Mouse (Mus musculus) thymus, postnatal 4 days (tissue): ENCODE measurements around the gene Utrn.
A peak's percentile ranks its signal among the peaks of the same experiment; 100 is the strongest.
"Not testable (repeated sequence)": the region's sequence is repeated elsewhere in the genome, so short reads cannot be mapped to it uniquely, and the experiment has no call there.

ENCODE experiments used
- DNase-seq: peaks from one replicate; pipeline ENCODE4 v3.0.0; 2021

Gene Utrn

GRCm38 (mm10) chr10:12658023-12658744, 211.0 kb downstream of the Utrn start:
- peak; percentile 9 for DNase-seq

- no peak for DNase-seq
These were observed 216.2 kb downstream of the Utrn start for GRCm38 (mm10) chr10:12652988-12653387.

GRCm38 (mm10) chr10:12646119-12646518, 223.0 kb downstream of the Utrn start:
- DNase-seq = no peak

DNA sequence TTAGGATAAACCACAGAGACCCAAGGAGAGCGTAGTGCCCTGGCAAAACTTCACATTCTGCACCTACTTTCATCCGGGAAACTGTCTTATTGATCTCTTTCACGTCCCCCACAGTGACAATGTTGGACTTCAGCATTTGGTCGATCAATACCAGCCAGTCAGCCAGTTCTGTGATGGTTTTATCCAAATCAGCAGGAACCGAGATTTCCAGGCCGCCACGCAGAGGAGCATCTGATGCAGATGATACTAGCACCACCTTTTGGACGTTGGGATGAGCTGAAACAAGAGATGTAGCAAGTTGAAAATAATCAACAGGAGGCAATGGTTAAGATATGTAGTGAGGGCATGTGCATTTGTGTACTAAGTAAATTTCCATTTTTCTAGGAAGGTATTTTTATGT, 225.8 kb downstream of the Utrn start:
- DNase-seq = no peak

GRCm38 (mm10) chr10:12639638-12640037, 229.5 kb downstream of the Utrn start:
- no peak for DNase-seq

DNA sequence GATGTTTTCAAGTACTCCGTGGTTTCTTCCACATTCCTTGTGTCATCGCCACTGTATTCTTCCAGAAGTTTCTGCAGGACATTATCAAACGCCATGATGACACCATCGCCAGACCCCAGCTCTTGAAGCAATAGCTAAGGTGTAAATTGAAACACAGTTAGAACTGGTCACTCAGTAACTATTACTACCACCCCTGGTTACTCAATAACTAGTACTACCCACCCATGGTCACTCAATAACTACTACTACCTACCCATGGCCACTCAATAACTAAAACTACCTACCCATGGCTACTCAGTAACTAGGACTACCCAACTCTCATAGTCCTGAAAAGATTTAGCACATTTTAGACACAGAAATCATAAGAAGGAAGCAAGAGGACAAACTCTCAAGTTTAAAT, 235.2 kb downstream of the Utrn start:
- no peak for DNase-seq

GRCm38 (mm10) chr10:12630933-12631332, 238.2 kb downstream of the Utrn start:
- no peak for DNase-seq

GRCm38 (mm10) chr10:12618397-12618796, 250.8 kb downstream of the Utrn start:
- DNase-seq = no peak

- no peak for DNase-seq
These were observed 253.4 kb downstream of the Utrn start for GRCm38 (mm10) chr10:12615723-12616122.

DNA sequence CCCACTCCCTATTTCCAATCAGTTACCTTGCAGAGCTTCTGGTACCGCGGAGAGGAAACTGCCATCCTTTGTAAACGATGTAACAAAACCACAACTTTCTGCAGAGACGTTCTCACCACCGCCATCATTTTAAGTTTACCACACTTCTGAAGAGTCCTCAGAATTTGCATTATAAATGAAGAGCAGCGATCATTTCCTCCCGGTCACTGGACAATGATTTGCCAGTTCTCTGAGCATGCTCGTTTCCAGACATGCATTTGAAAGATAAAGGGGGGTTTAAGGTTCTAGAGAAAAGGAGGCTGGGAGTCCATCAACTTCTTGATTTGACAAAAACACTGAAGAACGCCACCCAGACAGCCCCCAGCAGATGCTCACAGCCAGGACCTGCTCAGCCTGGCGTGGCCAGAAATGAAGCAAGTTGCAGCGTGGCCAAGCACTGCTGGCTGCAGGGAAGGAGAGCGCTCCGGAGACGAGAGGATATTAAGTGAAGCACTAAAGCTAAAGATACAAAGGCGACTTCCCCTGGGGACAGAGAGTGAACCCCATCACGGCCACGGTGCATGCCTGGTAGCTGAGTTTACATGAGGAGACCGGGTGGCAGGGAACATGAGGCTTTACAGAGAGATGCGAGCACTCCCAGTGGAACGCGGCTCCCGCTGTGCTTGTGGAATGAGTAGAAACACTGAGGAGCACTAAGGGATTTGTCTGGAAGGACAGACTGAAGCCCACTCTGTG, 254.5 kb downstream of the Utrn start:
- peak; percentile 17 for DNase-seq

- DNase-seq = peak; percentile 57
These were observed 256.8 kb downstream of the Utrn start for GRCm38 (mm10) chr10:12612235-12612863.

DNA sequence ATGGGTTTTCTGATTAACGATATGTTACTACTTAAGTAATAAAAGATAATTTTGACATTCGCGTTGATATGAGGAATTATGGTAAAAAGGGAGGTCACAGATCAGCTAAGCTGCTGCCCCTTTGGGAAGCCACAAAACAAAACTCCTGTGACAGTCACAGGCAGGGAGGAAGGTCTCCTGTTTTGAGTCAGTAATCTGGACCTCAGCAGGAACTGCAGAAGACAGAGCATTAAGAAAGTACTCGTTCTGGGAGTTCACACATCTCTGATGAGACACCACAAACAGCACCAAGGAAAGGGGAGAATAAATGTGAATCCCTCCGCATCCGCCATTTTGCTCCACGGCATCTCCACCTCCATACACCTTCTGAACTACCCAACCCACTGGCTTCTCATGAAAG, 259.3 kb downstream of the Utrn start:
- no peak for DNase-seq

GRCm38 (mm10) chr10:12608634-12609033, 260.5 kb downstream of the Utrn start:
- DNase-seq = no peak

DNA sequence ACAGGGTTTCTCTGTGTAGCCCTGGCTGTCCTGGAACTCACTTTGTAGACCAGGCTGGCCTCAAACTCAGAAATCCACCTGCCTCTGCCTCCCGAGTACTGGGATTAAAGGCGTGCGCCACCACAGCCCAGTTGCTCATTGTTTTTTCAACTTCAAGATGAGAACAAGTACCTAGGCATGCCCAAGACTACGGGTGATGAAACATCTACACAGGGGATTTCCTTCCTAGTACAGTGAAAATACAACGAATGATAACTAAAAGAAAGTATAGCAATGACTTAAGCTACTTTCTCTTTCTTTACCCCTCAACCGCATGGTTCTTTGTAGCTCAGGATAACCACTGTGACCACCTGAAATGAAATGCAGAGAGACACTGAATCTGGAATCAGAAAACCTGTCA, 262.0 kb downstream of the Utrn start:
- DNase-seq = not testable (repeated sequence)

- no peak for DNase-seq
These were observed 273.8 kb downstream of the Utrn start for GRCm38 (mm10) chr10:12595379-12595778.

- no peak for DNase-seq
These were observed 274.2 kb downstream of the Utrn start for GRCm38 (mm10) chr10:12594958-12595357.

- DNase-seq = no peak
These were observed 276.1 kb downstream of the Utrn start for GRCm38 (mm10) chr10:12593071-12593470.

GRCm38 (mm10) chr10:12591946-12592345, 277.2 kb downstream of the Utrn start:
- no peak for DNase-seq

- no peak for DNase-seq
These were observed 281.1 kb downstream of the Utrn start for GRCm38 (mm10) chr10:12588051-12588450.

GRCm38 (mm10) chr10:12587318-12587717, 281.8 kb downstream of the Utrn start:
- no peak for DNase-seq

DNA sequence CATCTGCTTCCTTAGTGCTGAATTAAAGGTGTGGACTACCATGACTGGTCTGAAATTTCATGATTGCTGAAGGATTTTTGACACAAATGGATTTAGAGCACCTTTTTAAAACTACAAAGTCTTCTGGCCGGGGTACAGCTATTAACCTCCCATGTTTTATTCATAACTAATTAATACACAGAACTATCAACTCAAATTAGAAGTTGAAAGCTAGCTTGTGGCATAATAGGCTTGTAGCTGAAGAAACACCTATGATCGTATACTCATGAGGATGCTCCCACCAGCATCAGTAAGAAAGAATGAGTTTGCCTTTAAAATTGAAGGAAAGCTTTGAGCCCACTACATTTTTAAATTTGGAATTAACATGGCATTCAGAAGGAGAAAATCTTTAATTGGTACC, 282.3 kb downstream of the Utrn start:
- DNase-seq = no peak

DNA sequence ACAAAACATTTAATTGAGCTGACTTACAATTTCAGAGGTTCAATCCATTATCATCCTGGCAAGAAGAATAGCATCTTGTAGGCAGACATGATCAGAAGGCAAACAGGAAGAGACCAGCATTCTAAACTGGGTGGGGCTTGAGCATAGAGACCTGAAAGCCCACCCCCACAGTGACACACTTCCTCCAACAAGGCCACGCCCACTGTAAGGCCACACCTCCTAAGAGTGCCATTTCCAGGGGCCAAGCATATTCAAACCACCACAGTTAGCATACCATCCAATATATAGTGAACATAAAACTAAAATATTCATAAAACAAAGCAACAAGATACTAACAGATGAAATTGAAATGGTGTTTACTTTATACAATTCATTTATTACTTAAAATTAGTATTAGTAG, 283.0 kb downstream of the Utrn start:
- DNase-seq = no peak

DNA sequence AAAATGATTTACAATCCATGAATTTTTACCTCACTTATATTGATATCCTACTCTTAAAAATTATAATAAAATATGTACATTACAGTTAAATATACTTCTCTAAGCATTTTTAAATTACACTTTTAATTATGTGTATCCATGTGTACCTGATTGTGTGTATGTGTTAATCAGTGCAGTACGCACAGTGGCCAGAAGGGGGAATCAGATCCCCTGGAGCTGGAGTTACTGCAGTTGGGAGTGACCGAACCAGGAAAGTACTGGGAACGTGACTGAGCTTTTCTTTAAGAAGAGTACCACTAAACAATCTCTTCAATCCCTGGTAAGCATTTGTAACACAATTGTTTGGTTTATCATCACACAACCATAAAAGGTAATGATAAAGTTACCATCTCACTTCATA, 285.7 kb downstream of the Utrn start:
- DNase-seq = peak; percentile 15

DNA sequence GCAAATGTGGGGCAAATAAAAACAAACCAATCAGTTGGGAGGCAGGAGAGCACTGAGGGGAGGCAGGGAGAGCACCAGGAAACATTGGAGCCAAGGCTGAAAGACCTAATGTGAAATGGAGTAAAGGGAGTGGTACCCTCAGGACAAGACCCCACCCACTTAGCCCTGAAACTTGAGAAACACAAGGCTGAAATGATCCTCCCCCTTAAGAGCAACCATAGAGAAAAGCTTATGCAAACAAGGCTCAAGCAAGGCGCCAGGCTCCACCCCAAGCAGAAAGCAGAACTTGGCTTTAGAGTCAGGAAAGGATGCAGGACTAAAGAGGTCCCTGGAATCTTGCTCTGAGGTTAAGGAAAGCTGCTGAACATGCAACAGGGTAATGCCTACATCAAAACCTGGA, 290.1 kb downstream of the Utrn start:
- DNase-seq = no peak
